Mouse (Mus musculus): Measurements from ENCODE around the gene Dpf3. TPM values are rescaled to one million over a fixed set of nuclear protein-coding genes. Genes with fewer than 3 reads are reported as not detected.

The Dpf3 gene
- polyA plus RNA-seq, 1 experiment from 2014 or later = 7.8 TPM

- no peak for TF ChIP-seq CTCF (IDR thresholded peaks at IDR 0.05; ENCODE audit: low read depth)
- Histone ChIP-seq H3K4me1 (replicated peaks; ENCODE audit: insufficient read depth, low read length) (no peaks in the 10 kb centered on the region), H3K36me3 (ENCODE audit: insufficient read depth, low read length) (no peaks in the 10 kb centered on the region), H3K9me3 (replicated peaks; ENCODE audit: low read length) (no peaks in the 10 kb centered on the region), H3K27ac (no peak overlapping the region), H3K27me3 (ENCODE audit: insufficient read depth, low read length) (no peaks in the 10 kb centered on the region), H3K4me2 (ENCODE audit: low read length) (no peak overlapping the region), H3K4me3 (replicated peaks; ENCODE audit: low read depth, low read length) (no peak overlapping the region), H3K9ac (ENCODE audit: low read depth, low read length) (no peak overlapping the region)
- DNase-seq (ENCODE audit: low spot score) (no peak), ATAC-seq (replicated peaks; ENCODE audit: low FRiP score, low read depth) (no peak)
- 77% methylated on average over 10 of the region's 10 CpGs for WGBS
Observed at GRCm38 (mm10) chr12:83506543-83506942, 19.0 kb upstream of the Dpf3 start.

DNA sequence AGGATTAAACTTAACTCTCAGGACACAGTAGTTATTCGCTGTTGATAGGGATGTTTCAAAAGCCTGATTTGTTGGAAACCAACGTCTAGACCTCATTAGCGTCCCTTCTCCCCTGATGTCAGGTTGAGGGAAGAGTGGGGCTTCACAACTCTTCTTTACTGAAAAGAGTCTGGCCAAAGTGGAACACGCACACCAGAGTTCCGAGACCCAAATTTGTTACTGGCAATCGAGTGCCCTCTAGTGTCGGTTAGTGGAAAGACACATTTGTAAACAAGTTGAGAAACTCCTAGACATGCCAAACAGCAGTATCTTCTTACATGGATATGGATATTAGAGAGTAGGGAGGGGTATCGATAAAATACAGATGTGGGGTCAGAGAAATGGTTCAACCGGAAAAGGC lies 14.7 kb upstream of the Dpf3 start:
- Histone ChIP-seq H3K27me3 (ENCODE audit: insufficient read depth, low read length) (no peaks in the 10 kb centered on the region), H3K27ac (no peak overlapping the region), H3K4me2 (ENCODE audit: low read length) (no peak overlapping the region), H3K36me3 (ENCODE audit: insufficient read depth, low read length) (no peaks in the 10 kb centered on the region), H3K4me3 (replicated peaks; ENCODE audit: low read depth, low read length) (no peak overlapping the region), H3K9me3 (replicated peaks; ENCODE audit: low read length) (no peaks in the 10 kb centered on the region), H3K4me1 (replicated peaks; ENCODE audit: insufficient read depth, low read length) (no peaks in the 10 kb centered on the region), H3K9ac (ENCODE audit: low read depth, low read length) (no peak overlapping the region)
- no peak for ATAC-seq (replicated peaks; ENCODE audit: low FRiP score, low read depth)
- peak; percentile 92 for DNase-seq (ENCODE audit: low spot score)
- 6% methylated on average over 9 of the region's 9 CpGs for WGBS
- TF ChIP-seq CTCF (IDR thresholded peaks at IDR 0.05; ENCODE audit: low read depth) = peak; percentile 92

GRCm38 (mm10) chr12:83499256-83499655 lies 11.7 kb upstream of the Dpf3 start:
- Histone ChIP-seq H3K9ac (ENCODE audit: low read depth, low read length) (no peak overlapping the region), H3K36me3 (ENCODE audit: insufficient read depth, low read length) (no peaks in the 10 kb centered on the region), H3K4me3 (replicated peaks; ENCODE audit: low read depth, low read length) (no peak overlapping the region), H3K9me3 (replicated peaks; ENCODE audit: low read length) (no peaks in the 10 kb centered on the region), H3K27ac (no peak overlapping the region), H3K4me1 (replicated peaks; ENCODE audit: insufficient read depth, low read length) (no peaks in the 10 kb centered on the region), H3K4me2 (ENCODE audit: low read length) (no peak overlapping the region), H3K27me3 (ENCODE audit: insufficient read depth, low read length) (no peaks in the 10 kb centered on the region)
- no peak for TF ChIP-seq CTCF (IDR thresholded peaks at IDR 0.05; ENCODE audit: low read depth)
- 42% methylated on average over 5 of the region's 5 CpGs for WGBS
- ATAC-seq (replicated peaks; ENCODE audit: low FRiP score, low read depth) (no peak), DNase-seq (ENCODE audit: low spot score) (no peak)

GRCm38 (mm10) chr12:83497959-83498358 lies 10.4 kb upstream of the Dpf3 start:
- Histone ChIP-seq H3K9me3 (replicated peaks; ENCODE audit: low read length) (no peaks in the 10 kb centered on the region), H3K36me3 (ENCODE audit: insufficient read depth, low read length) (no peaks in the 10 kb centered on the region), H3K4me1 (replicated peaks; ENCODE audit: insufficient read depth, low read length) (no peaks in the 10 kb centered on the region), H3K4me3 (replicated peaks; ENCODE audit: low read depth, low read length) (no peak overlapping the region), H3K27ac (no peak overlapping the region), H3K9ac (ENCODE audit: low read depth, low read length) (no peak overlapping the region), H3K27me3 (ENCODE audit: insufficient read depth, low read length) (no peaks in the 10 kb centered on the region), H3K4me2 (ENCODE audit: low read length) (no peak overlapping the region)
- ATAC-seq (replicated peaks; ENCODE audit: low FRiP score, low read depth) = no peak
- TF ChIP-seq CTCF (IDR thresholded peaks at IDR 0.05; ENCODE audit: low read depth) = peak; percentile 17; the same call in 1 of the 2 replicates
- DNase-seq (ENCODE audit: low spot score) = no peak
- 90% methylated on average over 3 of the region's 3 CpGs for WGBS

GRCm38 (mm10) chr12:83496736-83497135 lies 9.2 kb upstream of the Dpf3 start:
- H3K36me3 ChIP-seq (ENCODE audit: insufficient read depth, low read length) = no peaks in the 10 kb centered on the region
- ATAC-seq (replicated peaks; ENCODE audit: low FRiP score, low read depth) (no peak), DNase-seq (ENCODE audit: low spot score) (no peak)
- no peaks in the 10 kb centered on the region for H3K27me3 ChIP-seq (ENCODE audit: insufficient read depth, low read length)
- TF ChIP-seq CTCF (IDR thresholded peaks at IDR 0.05; ENCODE audit: low read depth) = no peak
- H3K4me1 ChIP-seq (replicated peaks; ENCODE audit: insufficient read depth, low read length) = no peaks in the 10 kb centered on the region
- WGBS = 92% methylated on average over 6 of the region's 6 CpGs
- H3K9ac ChIP-seq (ENCODE audit: low read depth, low read length) = no peak overlapping the region
- no peak overlapping the region for H3K27ac ChIP-seq
- H3K4me3 ChIP-seq (replicated peaks; ENCODE audit: low read depth, low read length) = no peak overlapping the region
- H3K9me3 ChIP-seq (replicated peaks; ENCODE audit: low read length) = no peaks in the 10 kb centered on the region
- no peak overlapping the region for H3K4me2 ChIP-seq (ENCODE audit: low read length)

GRCm38 (mm10) chr12:83496336-83496735 lies 8.8 kb upstream of the Dpf3 start:
- DNase-seq (ENCODE audit: low spot score) (no peak), ATAC-seq (replicated peaks; ENCODE audit: low FRiP score, low read depth) (no peak)
- WGBS = 74% methylated on average over 4 of the region's 4 CpGs
- Histone ChIP-seq H3K27ac (no peak overlapping the region), H3K36me3 (ENCODE audit: insufficient read depth, low read length) (no peaks in the 10 kb centered on the region), H3K4me3 (replicated peaks; ENCODE audit: low read depth, low read length) (no peak overlapping the region), H3K4me1 (replicated peaks; ENCODE audit: insufficient read depth, low read length) (no peaks in the 10 kb centered on the region), H3K9me3 (replicated peaks; ENCODE audit: low read length) (no peaks in the 10 kb centered on the region), H3K27me3 (ENCODE audit: insufficient read depth, low read length) (no peaks in the 10 kb centered on the region), H3K9ac (ENCODE audit: low read depth, low read length) (no peak overlapping the region), H3K4me2 (ENCODE audit: low read length) (no peak overlapping the region)
- TF ChIP-seq CTCF (IDR thresholded peaks at IDR 0.05; ENCODE audit: low read depth) = no peak

DNA sequence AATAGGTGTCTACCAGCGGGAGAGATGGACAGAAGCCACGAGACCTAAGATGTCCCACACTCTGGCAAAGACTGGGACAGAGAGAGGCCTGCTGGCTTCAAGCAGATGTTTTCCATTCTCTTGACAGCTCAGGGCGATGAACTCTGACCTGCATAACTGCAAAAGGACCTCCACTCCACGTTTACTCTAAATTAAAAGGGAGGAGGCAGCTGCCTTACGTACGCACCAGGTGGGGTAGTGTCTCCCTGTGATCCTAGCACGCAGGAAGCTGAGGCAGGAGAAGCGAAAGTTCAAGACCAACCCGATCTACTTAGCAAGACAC lies 8.4 kb upstream of the Dpf3 start:
- ATAC-seq (replicated peaks; ENCODE audit: low FRiP score, low read depth) = no peak
- Histone ChIP-seq H3K27me3 (ENCODE audit: insufficient read depth, low read length) (no peaks in the 10 kb centered on the region), H3K9ac (ENCODE audit: low read depth, low read length) (no peak overlapping the region), H3K36me3 (ENCODE audit: insufficient read depth, low read length) (no peaks in the 10 kb centered on the region), H3K4me2 (ENCODE audit: low read length) (no peak overlapping the region), H3K27ac (no peak overlapping the region), H3K4me3 (replicated peaks; ENCODE audit: low read depth, low read length) (no peak overlapping the region), H3K9me3 (replicated peaks; ENCODE audit: low read length) (no peaks in the 10 kb centered on the region), H3K4me1 (replicated peaks; ENCODE audit: insufficient read depth, low read length) (no peaks in the 10 kb centered on the region)
- no peak for DNase-seq (ENCODE audit: low spot score)
- 42% methylated on average over 9 of the region's 9 CpGs for WGBS
- no peak for TF ChIP-seq CTCF (IDR thresholded peaks at IDR 0.05; ENCODE audit: low read depth)
